ENCODE assay signal across 11 mouse cellular contexts in genomic region chr14:32379395-32380098, GRCm38 (mm10). TPM values are rescaled to one million over a fixed set of nuclear protein-coding genes. Genes with fewer than 3 reads are reported as not detected.
DNase-seq lines count a peak whose midpoint lies in the region; ATAC-seq and TF ChIP-seq lines count a peak whose summit lies in the region.
"Had no signal": no experiment of that assay in that cellular context is flagged by ENCODE, and none has a peak within 500 bp of the region (broad histone marks: within the 10 kb centered on the region; RNA-seq: fewer than 3 reads in every experiment).

No protein-coding gene starts in this region.

- WGBS in kidney, postnatal 0 days = 10% methylated on average over 22 of the region's 22 CpGs
- 17% methylated on average over 22 of the region's 22 CpGs for WGBS in kidney, adult 2 months
- 5% methylated on average over 22 of the region's 22 CpGs for WGBS in embryonic facial prominence, embryonic 13.5 days
- 11% methylated on average over 22 of the region's 22 CpGs for WGBS in hindbrain, embryonic 16.5 days
- 5% methylated on average over 22 of the region's 22 CpGs for WGBS in neural tube, embryonic 15.5 days

- no peak for ATAC-seq in kidney, postnatal 0 days (replicated peaks; ENCODE audit: low FRiP score, low read depth)
- ATAC-seq in embryonic facial prominence, embryonic 13.5 days (ENCODE audit: insufficient number of reproducible peaks, insufficient read depth, low FRiP score, low TSS enrichment, low read depth) = no peak
- ATAC-seq in hindbrain, embryonic 16.5 days = no peak
- no peak for ATAC-seq in neural tube, embryonic 15.5 days (ENCODE audit: low FRiP score)
- ATAC-seq in erythroblast, adult 5-6 weeks (replicated peaks; ENCODE audit: low FRiP score, poor library complexity, severe bottlenecking) = no peak

- H3K27me3 ChIP-seq in kidney, postnatal 0 days (ENCODE audit: insufficient read depth, low read length) = no peaks in the 10 kb centered on the region
- no peaks in the 10 kb centered on the region for H3K27me3 ChIP-seq in kidney, adult 2 months (replicated peaks; ENCODE audit: control insufficient read depth, insufficient read depth, low read length)
- H3K27me3 ChIP-seq in embryonic facial prominence, embryonic 13.5 days = peaks cover 39% of the 10 kb centered on the region
- H3K27me3 ChIP-seq in hindbrain, embryonic 16.5 days (replicated peaks; ENCODE audit: control insufficient read depth, insufficient read depth, low read length) = no peaks in the 10 kb centered on the region
- peaks cover 45% of the 10 kb centered on the region for H3K27me3 ChIP-seq in neural tube, embryonic 15.5 days (replicated peaks)

- intact Hi-C loops in left cerebral cortex, postnatal 4 days (cut with DNase I) = no loop called here

- H3K4me3 ChIP-seq in kidney, postnatal 0 days (replicated peaks; ENCODE audit: low read depth, low read length) = no peak overlapping the region
- no peak overlapping the region for H3K4me3 ChIP-seq in kidney, adult 2 months (ENCODE audit: insufficient read depth, low read depth, low read length)
- H3K4me3 ChIP-seq in embryonic facial prominence, embryonic 13.5 days = 0 out of 2 replicates have a peak overlapping the region, but pooled peaks have one; percentile 6
- H3K4me3 ChIP-seq in hindbrain, embryonic 16.5 days (ENCODE audit: low read length) = no peak overlapping the region
- no peak overlapping the region for H3K4me3 ChIP-seq in neural tube, embryonic 15.5 days (replicated peaks)

- H3K9me3 ChIP-seq in kidney, postnatal 0 days (replicated peaks; ENCODE audit: low read length) = no peaks in the 10 kb centered on the region
- H3K9me3 ChIP-seq in embryonic facial prominence, embryonic 13.5 days = no peaks in the 10 kb centered on the region
- H3K9me3 ChIP-seq in hindbrain, embryonic 16.5 days (ENCODE audit: control insufficient read depth, low read length) = no peaks in the 10 kb centered on the region
- H3K9me3 ChIP-seq in neural tube, embryonic 15.5 days (replicated peaks) = no peaks in the 10 kb centered on the region

- no peak overlapping the region for H3K27ac ChIP-seq in kidney, postnatal 0 days
- no peak overlapping the region for H3K27ac ChIP-seq in kidney, adult 2 months (ENCODE audit: insufficient read depth, low read depth, low read length)
- H3K27ac ChIP-seq in embryonic facial prominence, embryonic 13.5 days = no peak overlapping the region
- H3K27ac ChIP-seq in hindbrain, embryonic 16.5 days (ENCODE audit: low read depth, low read length) = no peak overlapping the region
- H3K27ac ChIP-seq in neural tube, embryonic 15.5 days (replicated peaks) = no peak overlapping the region
- H3K27ac ChIP-seq: macrophage had no signal

- TF ChIP-seq POLR2A in kidney, adult 2 months (IDR thresholded peaks at IDR 0.05; ENCODE audit: low read depth, low read length) = no peak

- no peaks in the 10 kb centered on the region for H3K4me1 ChIP-seq in kidney, postnatal 0 days (replicated peaks; ENCODE audit: insufficient read depth, low read length)
- H3K4me1 ChIP-seq in kidney, adult 2 months (ENCODE audit: control insufficient read depth, insufficient read depth, low read length) = no peaks in the 10 kb centered on the region
- H3K4me1 ChIP-seq in embryonic facial prominence, embryonic 13.5 days = peaks cover 10% of the 10 kb centered on the region
- peaks cover 18% of the 10 kb centered on the region for H3K4me1 ChIP-seq in hindbrain, embryonic 16.5 days (ENCODE audit: control insufficient read depth, insufficient read depth, low read depth, low read length)
- H3K4me1 ChIP-seq in neural tube, embryonic 15.5 days = peaks cover 23% of the 10 kb centered on the region

- no peaks in the 10 kb centered on the region for H3K36me3 ChIP-seq in kidney, postnatal 0 days (ENCODE audit: insufficient read depth, low read length)
- no peaks in the 10 kb centered on the region for H3K36me3 ChIP-seq in kidney, adult 2 months (ENCODE audit: control insufficient read depth, insufficient read depth, low read length)
- H3K36me3 ChIP-seq in embryonic facial prominence, embryonic 13.5 days = no peaks in the 10 kb centered on the region
- no peaks in the 10 kb centered on the region for H3K36me3 ChIP-seq in hindbrain, embryonic 16.5 days (ENCODE audit: control insufficient read depth, insufficient read depth, low read length)
- no peaks in the 10 kb centered on the region for H3K36me3 ChIP-seq in neural tube, embryonic 15.5 days

- 0 out of 2 replicates have a peak overlapping the region, but pooled peaks have one; percentile 5 for H3K4me2 ChIP-seq in kidney, postnatal 0 days (ENCODE audit: low read length)
- peak overlapping the region; percentile 43 for H3K4me2 ChIP-seq in embryonic facial prominence, embryonic 13.5 days
- peak overlapping the region; percentile 33 for H3K4me2 ChIP-seq in hindbrain, embryonic 16.5 days (ENCODE audit: low read length)
- H3K4me2 ChIP-seq in neural tube, embryonic 15.5 days = peak overlapping the region; percentile 35

- H3K9ac ChIP-seq in kidney, postnatal 0 days (ENCODE audit: low read depth, low read length) = no peak overlapping the region
- H3K9ac ChIP-seq in embryonic facial prominence, embryonic 13.5 days = no peak overlapping the region
- H3K9ac ChIP-seq in hindbrain, embryonic 16.5 days (ENCODE audit: low read depth, low read length) = no peak overlapping the region
- no peak overlapping the region; the same call in 1 of the 2 replicates for H3K9ac ChIP-seq in neural tube, embryonic 15.5 days (replicated peaks)

- peak; percentile 22 for DNase-seq in kidney, postnatal 0 days (ENCODE audit: low spot score)
- no peak for DNase-seq in kidney, adult 2 months
- no peak for DNase-seq in ovary, postnatal 14 days (ENCODE audit: low spot score)
- no peak for DNase-seq in left cerebral cortex, postnatal 4 days
- DNase-seq: gastrocnemius, postnatal 10 days had no signal

- no peak for TF ChIP-seq CTCF in kidney, postnatal 0 days (IDR thresholded peaks at IDR 0.05; ENCODE audit: low read depth)
- TF ChIP-seq CTCF in kidney, adult 2 months (conservative IDR thresholded peaks at IDR 0.05; ENCODE audit: insufficient read depth, insufficient read length, low read depth, low read length) = no peak

RNA-seq across cellular contexts. Expression of gene 1700024G13Rik, which starts 8.6 kb away (rescaled TPM):
- not detected in 2 replicates for polyA plus RNA-seq in kidney, postnatal 0 days (2015; fragmentation: Nextera tagmentation; extraction: Ambion mirVana)
- polyA plus RNA-seq in kidney, adult 2 months (2012; rRNA removed) = not detected in 2 replicates
- polyA plus RNA-seq in embryonic facial prominence, embryonic 13.5 days (2015; fragmentation: Nextera tagmentation; extraction: Ambion mirVana) = not detected in 2 replicates
- polyA plus RNA-seq in hindbrain, embryonic 16.5 days (2015; fragmentation: Nextera tagmentation; extraction: Ambion mirVana) = 0.74 and 0.95 TPM in 2 replicates
- polyA plus RNA-seq in neural tube, embryonic 15.5 days (2015; fragmentation: Nextera tagmentation; extraction: Ambion mirVana) = 0.29 TPM in 1 of 2 replicates, not detected in the other
- not detected in 2 replicates for total RNA-seq in erythroblast, adult 5-6 weeks (2015; ENCODE audit: low replicate concordance)
- not detected in 2 replicates for total RNA-seq in erythroblast, adult 5-6 weeks (2017; ENCODE audit: low replicate concordance)
- total RNA-seq in left cerebral cortex, postnatal 4 days (2021) = not detected
- total RNA-seq: gastrocnemius, postnatal 10 days; left cerebral cortex, postnatal 25 days had no signal
- polyA plus RNA-seq: macrophage had no signal

RNA-seq across cellular contexts. Expression of gene Ogdhl, which starts 57.7 kb away (rescaled TPM):
- 6.7 and 6.8 TPM in 2 replicates for polyA plus RNA-seq in kidney, postnatal 0 days (2015; fragmentation: Nextera tagmentation; extraction: Ambion mirVana)
- 10.8 and 11.6 TPM in 2 replicates for polyA plus RNA-seq in kidney, adult 2 months (2012; rRNA removed)
- polyA plus RNA-seq in embryonic facial prominence, embryonic 13.5 days (2015; fragmentation: Nextera tagmentation; extraction: Ambion mirVana) = 20.9 and 22.4 TPM in 2 replicates
- 20.9 and 24.6 TPM in 2 replicates for polyA plus RNA-seq in hindbrain, embryonic 16.5 days (2015; fragmentation: Nextera tagmentation; extraction: Ambion mirVana)
- polyA plus RNA-seq in neural tube, embryonic 15.5 days (2015; fragmentation: Nextera tagmentation; extraction: Ambion mirVana) = 19.1 and 21.7 TPM in 2 replicates
- total RNA-seq in erythroblast, adult 5-6 weeks (2015; ENCODE audit: low replicate concordance) = 0.21 TPM in 1 of 2 replicates, not detected in the other
- total RNA-seq in erythroblast, adult 5-6 weeks (2017; ENCODE audit: low replicate concordance) = not detected in 2 replicates
- total RNA-seq in left cerebral cortex, postnatal 4 days (2021) = 10 to 100 TPM; 35.3 to 40.3 TPM
